Mouse (Mus musculus): ENCODE results near the gene Ccna1. TPM values are rescaled to one million over a fixed set of nuclear protein-coding genes. Genes with fewer than 3 reads are reported as not detected.

The Ccna1 gene
- polyA plus RNA-seq, 1 experiment from 2014 or later: 10.7 TPM

GRCm38 (mm10) chr3:55086948-55087347, 31.6 kb upstream of the Ccna1 start:
- Histone ChIP-seq H3K9ac (replicated peaks; ENCODE audit: low read depth) (no peak overlapping the region), H3K36me3 (ENCODE audit: insufficient read depth, low read length) (no peaks in the 10 kb centered on the region), H3K4me1 (ENCODE audit: insufficient read depth, low read depth, low read length) (no peaks in the 10 kb centered on the region), H3K27me3 (replicated peaks; ENCODE audit: insufficient read depth, low read length) (no peaks in the 10 kb centered on the region; the same call in 1 of the 2 replicates), H3K4me3 (ENCODE audit: low read depth, low read length) (no peak overlapping the region), H3K4me2 (replicated peaks; ENCODE audit: low read depth, low read length) (no peak overlapping the region), H3K27ac (ENCODE audit: low read length) (no peak overlapping the region), H3K9me3 (ENCODE audit: low read length) (no peaks in the 10 kb centered on the region)
- WGBS: 72% methylated on average over 5 of the region's 5 CpGs
- TF ChIP-seq CTCF (IDR thresholded peaks at IDR 0.05): no peak
- TF ChIP-seq EP300 (IDR thresholded peaks at IDR 0.05): no peak
- DNase-seq (ENCODE audit: low spot score) (no peak), ATAC-seq (no peak)

- Histone ChIP-seq H3K4me2 (replicated peaks; ENCODE audit: low read depth, low read length) (no peak overlapping the region), H3K4me1 (ENCODE audit: insufficient read depth, low read depth, low read length) (no peaks in the 10 kb centered on the region), H3K27ac (ENCODE audit: low read length) (no peak overlapping the region), H3K9ac (replicated peaks; ENCODE audit: low read depth) (no peak overlapping the region), H3K9me3 (ENCODE audit: low read length) (no peaks in the 10 kb centered on the region), H3K27me3 (replicated peaks; ENCODE audit: insufficient read depth, low read length) (no peaks in the 10 kb centered on the region), H3K4me3 (ENCODE audit: low read depth, low read length) (no peak overlapping the region), H3K36me3 (ENCODE audit: insufficient read depth, low read length) (no peaks in the 10 kb centered on the region)
- no peak for ATAC-seq
- WGBS: 40% methylated on average over 3 of the region's 3 CpGs
- no peak for DNase-seq (ENCODE audit: low spot score)
- TF ChIP-seq EP300 (IDR thresholded peaks at IDR 0.05) (no peak), CTCF (IDR thresholded peaks at IDR 0.05) (no peak)
These were observed 30.4 kb upstream of the Ccna1 start for GRCm38 (mm10) chr3:55085716-55086115.

DNA sequence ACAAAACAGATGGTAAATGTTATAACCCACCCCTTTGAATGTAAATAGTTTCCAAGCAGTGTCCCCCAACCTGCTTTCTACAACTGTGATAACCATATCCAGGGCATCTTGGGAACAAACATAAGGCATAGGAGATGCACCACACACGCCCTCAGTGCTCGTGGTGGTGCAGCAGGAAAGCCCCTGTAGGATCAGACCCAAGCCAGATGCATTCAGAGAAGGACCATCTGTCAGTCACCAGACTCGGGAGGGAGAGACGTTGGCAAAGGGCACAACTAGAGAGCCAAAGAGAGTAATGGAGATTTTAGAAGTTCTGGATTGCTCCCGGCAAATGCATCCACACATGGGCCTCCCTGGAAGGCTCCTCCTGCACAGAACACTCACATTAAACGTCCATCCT, 29.5 kb upstream of the Ccna1 start:
- no peak overlapping the region for H3K9ac ChIP-seq (replicated peaks; ENCODE audit: low read depth)

GRCm38 (mm10) chr3:55080055-55080454, 24.8 kb upstream of the Ccna1 start:
- no peaks in the 10 kb centered on the region for H3K9me3 ChIP-seq (ENCODE audit: low read length)
- H3K36me3 ChIP-seq (ENCODE audit: insufficient read depth, low read length): no peaks in the 10 kb centered on the region
- ATAC-seq (peak; percentile 80), DNase-seq (ENCODE audit: low spot score) (peak; percentile 76)
- H3K27ac ChIP-seq (ENCODE audit: low read length): no peak overlapping the region
- no peak overlapping the region for H3K4me3 ChIP-seq (ENCODE audit: low read depth, low read length)
- no peak overlapping the region for H3K4me2 ChIP-seq (replicated peaks; ENCODE audit: low read depth, low read length)
- H3K4me1 ChIP-seq (ENCODE audit: insufficient read depth, low read depth, low read length): no peaks in the 10 kb centered on the region
- WGBS: 9% methylated on average over 6 of the region's 6 CpGs
- no peaks in the 10 kb centered on the region for H3K27me3 ChIP-seq (replicated peaks; ENCODE audit: insufficient read depth, low read length)
- TF ChIP-seq CTCF (IDR thresholded peaks at IDR 0.05) (peak; percentile 98), EP300 (IDR thresholded peaks at IDR 0.05) (no peak)
- no peak overlapping the region for H3K9ac ChIP-seq (replicated peaks; ENCODE audit: low read depth)

More for the DNA sequence above, 29.5 kb upstream of the Ccna1 start:
- DNase-seq (ENCODE audit: low spot score): no peak
- TF ChIP-seq CTCF (IDR thresholded peaks at IDR 0.05) (no peak), EP300 (IDR thresholded peaks at IDR 0.05) (no peak)
- ATAC-seq: no peak
- Histone ChIP-seq H3K27ac (ENCODE audit: low read length) (no peak overlapping the region), H3K9me3 (ENCODE audit: low read length) (no peaks in the 10 kb centered on the region), H3K27me3 (replicated peaks; ENCODE audit: insufficient read depth, low read length) (no peaks in the 10 kb centered on the region), H3K36me3 (ENCODE audit: insufficient read depth, low read length) (no peaks in the 10 kb centered on the region), H3K4me3 (ENCODE audit: low read depth, low read length) (no peak overlapping the region), H3K4me2 (replicated peaks; ENCODE audit: low read depth, low read length) (no peak overlapping the region), H3K4me1 (ENCODE audit: insufficient read depth, low read depth, low read length) (no peaks in the 10 kb centered on the region)
- 57% methylated on average over 6 of the region's 6 CpGs for WGBS

DNA sequence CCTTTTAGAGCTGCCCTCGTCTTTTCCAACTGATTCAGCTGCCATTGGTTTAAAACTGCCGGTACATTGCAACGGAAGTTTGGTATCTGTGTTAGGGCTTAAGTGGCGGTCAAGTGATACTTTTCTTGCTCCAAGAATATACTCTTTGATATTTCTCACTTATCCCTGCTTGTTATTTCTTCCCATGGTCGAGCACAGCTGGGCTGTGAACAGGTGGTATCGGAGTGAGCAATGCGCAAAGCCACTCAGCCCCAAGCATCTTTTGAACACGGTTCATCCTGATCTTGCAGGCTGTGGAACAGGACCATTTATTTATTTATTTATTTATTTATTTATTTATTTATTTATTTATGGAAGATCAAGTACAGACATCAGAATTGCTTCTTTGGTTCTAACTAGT, 24.3 kb upstream of the Ccna1 start:
- H3K4me1 ChIP-seq (ENCODE audit: insufficient read depth, low read depth, low read length): no peaks in the 10 kb centered on the region
- DNase-seq (ENCODE audit: low spot score) (no peak), ATAC-seq (no peak)
- WGBS: 53% methylated on average over 8 of the region's 8 CpGs
- TF ChIP-seq EP300 (IDR thresholded peaks at IDR 0.05) (no peak), CTCF (IDR thresholded peaks at IDR 0.05) (no peak)
- H3K36me3 ChIP-seq (ENCODE audit: insufficient read depth, low read length): no peaks in the 10 kb centered on the region
- no peak overlapping the region for H3K4me3 ChIP-seq (ENCODE audit: low read depth, low read length)
- H3K9me3 ChIP-seq (ENCODE audit: low read length): no peaks in the 10 kb centered on the region
- H3K27me3 ChIP-seq (replicated peaks; ENCODE audit: insufficient read depth, low read length): no peaks in the 10 kb centered on the region
- no peak overlapping the region for H3K27ac ChIP-seq (ENCODE audit: low read length)
- H3K4me2 ChIP-seq (replicated peaks; ENCODE audit: low read depth, low read length): no peak overlapping the region
- H3K9ac ChIP-seq (replicated peaks; ENCODE audit: low read depth): no peak overlapping the region

- Histone ChIP-seq H3K4me2 (replicated peaks; ENCODE audit: low read depth, low read length) (no peak overlapping the region), H3K36me3 (ENCODE audit: insufficient read depth, low read length) (no peaks in the 10 kb centered on the region), H3K4me1 (ENCODE audit: insufficient read depth, low read depth, low read length) (no peaks in the 10 kb centered on the region), H3K9ac (replicated peaks; ENCODE audit: low read depth) (no peak overlapping the region), H3K27me3 (replicated peaks; ENCODE audit: insufficient read depth, low read length) (no peaks in the 10 kb centered on the region), H3K9me3 (ENCODE audit: low read length) (no peaks in the 10 kb centered on the region), H3K27ac (ENCODE audit: low read length) (no peak overlapping the region), H3K4me3 (ENCODE audit: low read depth, low read length) (no peak overlapping the region)
- WGBS: 60% methylated on average over 6 of the region's 6 CpGs
- ATAC-seq: no peak
- DNase-seq (ENCODE audit: low spot score): no peak
- no peak for TF ChIP-seq CTCF (IDR thresholded peaks at IDR 0.05)
- TF ChIP-seq EP300 (IDR thresholded peaks at IDR 0.05): no peak
These were observed 22.9 kb upstream of the Ccna1 start for GRCm38 (mm10) chr3:55078233-55078632.

GRCm38 (mm10) chr3:55075294-55075648, 20.0 kb upstream of the Ccna1 start:
- no peaks in the 10 kb centered on the region for H3K36me3 ChIP-seq (ENCODE audit: insufficient read depth, low read length)
- ATAC-seq (no peak), DNase-seq (ENCODE audit: low spot score) (no peak)
- 66% methylated on average over 3 of the region's 3 CpGs for whole genome bisulfite sequencing
- no peaks in the 10 kb centered on the region for H3K4me1 ChIP-seq (ENCODE audit: insufficient read depth, low read depth, low read length)
- H3K27me3 ChIP-seq (replicated peaks; ENCODE audit: insufficient read depth, low read length): no peaks in the 10 kb centered on the region
- no peak overlapping the region for H3K4me3 ChIP-seq (ENCODE audit: low read depth, low read length)
- TF ChIP-seq CTCF (IDR thresholded peaks at IDR 0.05): no peak
- TF ChIP-seq EP300 (IDR thresholded peaks at IDR 0.05): no peak
- H3K9me3 ChIP-seq (ENCODE audit: low read length): no peaks in the 10 kb centered on the region
- no peak overlapping the region for H3K27ac ChIP-seq (ENCODE audit: low read length)
- no peak overlapping the region for H3K4me2 ChIP-seq (replicated peaks; ENCODE audit: low read depth, low read length)
- H3K9ac ChIP-seq (replicated peaks; ENCODE audit: low read depth): no peak overlapping the region
